Mouse (Mus musculus) testis, adult 2 months (tissue): Measurements from ENCODE around the gene Numa1.

Experiments
- CTCF ChIP-seq: fragments of 200-500 bp; IDR thresholded peaks from 2 replicates; pipeline ENCODE4 v1.5.1; 2012; ENCODE audit warnings: low read depth, mild to moderate bottlenecking, inconsistent platforms, low read length, moderate library complexity; ENCODE audit not compliant: control insufficient read depth, insufficient read depth, insufficient replicate concordance
- POLR2A ChIP-seq: fragments of 200-500 bp; IDR thresholded peaks from 2 replicates; pipeline ENCODE4 v1.6.1; 2012; ENCODE audit warnings: low read depth, mild to moderate bottlenecking, inconsistent platforms, low read length, moderate library complexity; ENCODE audit not compliant: control insufficient read depth

DNA sequence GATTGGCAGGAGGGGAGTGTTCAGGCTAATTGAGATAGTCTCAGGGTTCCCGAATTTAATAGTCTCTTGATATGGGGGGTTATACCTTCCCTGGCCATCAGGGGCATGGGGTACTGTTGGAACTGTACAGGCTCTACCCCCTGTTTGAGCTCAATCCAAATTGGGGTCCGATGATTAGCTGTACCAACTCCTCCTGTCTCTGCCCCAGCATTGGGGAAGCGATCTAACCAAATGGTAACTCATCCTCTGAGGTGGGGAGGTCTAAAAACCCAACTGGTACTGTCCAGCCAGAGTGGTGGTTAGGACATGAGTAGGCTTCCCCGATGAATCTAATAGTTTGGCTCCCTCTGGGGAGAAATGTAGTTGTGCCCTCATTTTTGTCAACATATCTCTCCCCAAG is 3.1 kb downstream of the Numa1 start:
- TF ChIP-seq POLR2A (no peak), CTCF (no peak)
